Mouse (Mus musculus): ENCODE data around the gene Epop. TPM values are rescaled to one million over a fixed set of nuclear protein-coding genes. Genes with fewer than 3 reads are reported as not detected.
A peak's percentile ranks its signal among the peaks of the same experiment; 100 is the strongest.

Epop gene
- polyA plus RNA-seq, 1 experiment: 3.3 TPM

DNA sequence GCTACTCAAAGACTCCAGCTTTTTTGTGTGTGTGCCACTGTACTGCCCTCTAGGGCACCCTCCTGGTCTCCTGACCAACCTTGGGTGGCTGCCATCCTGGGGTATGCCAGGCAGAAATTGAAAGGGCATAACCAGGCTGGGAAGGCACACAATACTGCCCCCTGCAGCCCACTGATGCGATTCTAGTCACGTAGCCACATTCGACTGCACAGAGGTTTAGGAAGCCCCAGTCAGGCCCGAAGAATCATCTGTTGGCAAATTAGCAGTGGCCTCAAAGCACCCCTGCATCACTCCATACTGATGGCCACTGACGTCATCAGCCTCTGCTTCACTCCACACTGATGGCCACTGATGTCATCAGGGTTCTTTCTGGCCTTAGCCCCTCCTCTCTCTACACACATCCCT, 10.1 kb downstream of the Epop start:
- Histone ChIP-seq H3K27me3 (ENCODE audit: control insufficient read depth, insufficient read depth, insufficient read length) (peaks cover 21% of the 10 kb centered on the region), H3K36me3 (ENCODE audit: control insufficient read depth, insufficient read depth) (no peaks in the 10 kb centered on the region), H3ac (ENCODE audit: control insufficient read depth, insufficient read length) (no peak overlapping the region), H3K4me3 (no peak overlapping the region), H3K4me2 (ENCODE audit: low read depth) (no peak overlapping the region), H3K79me2 (ENCODE audit: control insufficient read depth, insufficient read depth) (no peaks in the 10 kb centered on the region)
- TF ChIP-seq MYOD1 (IDR thresholded peaks at IDR 0.05; ENCODE audit: control insufficient read depth in 1 of 3, insufficient read length in 2 of 3, low read depth in 2 of 3) (no peak), E2F4 (IDR thresholded peaks at IDR 0.05; ENCODE audit: insufficient read depth) (no peak), POLR2A (IDR thresholded peaks at IDR 0.05; ENCODE audit: insufficient read length, low read depth) (no peak), POLR2AphosphoS2 (IDR thresholded peaks at IDR 0.05; ENCODE audit: insufficient read length, low read depth) (no peak), MYOG (IDR thresholded peaks at IDR 0.05; ENCODE audit: control insufficient read depth in 1 of 3, insufficient read depth in 1 of 3, insufficient read length in 2 of 3, low read depth in 2 of 3) (no peak), MAX (IDR thresholded peaks at IDR 0.05; ENCODE audit: low read depth) (no peak), TCF12 (IDR thresholded peaks at IDR 0.05; ENCODE audit: insufficient read depth, poor library complexity, severe bottlenecking) (no peak), TCF3 (IDR thresholded peaks at IDR 0.05; ENCODE audit: insufficient read length, low read depth) (no peak), CEBPB (IDR thresholded peaks at IDR 0.05; ENCODE audit: insufficient read depth, poor library complexity, severe bottlenecking) (no peak), USF1 (IDR thresholded peaks at IDR 0.05; ENCODE audit: low read depth) (no peak), REST (IDR thresholded peaks at IDR 0.05; ENCODE audit: insufficient read depth, insufficient read length) (no peak), SRF (IDR thresholded peaks at IDR 0.05; ENCODE audit: control insufficient read depth, insufficient read length, low read depth) (no peak)

DNA sequence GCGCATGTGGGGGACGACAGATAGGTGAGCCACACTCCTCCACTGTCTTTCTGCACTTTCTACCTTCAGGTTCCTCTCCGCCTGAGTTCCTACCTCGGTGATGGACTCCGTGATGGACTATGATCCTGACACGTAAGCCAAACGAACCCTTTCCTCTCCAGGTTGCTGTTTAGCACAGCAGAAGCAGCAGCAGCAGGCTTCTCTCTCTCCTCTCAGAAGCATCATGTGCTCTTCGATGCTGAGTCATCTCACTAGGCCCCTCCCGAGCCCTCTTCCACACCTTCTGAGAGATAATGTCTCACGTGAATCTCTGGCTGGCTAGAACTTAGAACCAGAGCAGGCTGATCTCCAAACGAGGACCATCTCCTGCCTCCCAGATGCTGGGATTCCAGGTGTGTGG, 11.1 kb downstream of the Epop start:
- Histone ChIP-seq H3K79me2 (ENCODE audit: control insufficient read depth, insufficient read depth) (no peaks in the 10 kb centered on the region), H3ac (ENCODE audit: control insufficient read depth, insufficient read length) (no peak overlapping the region), H3K36me3 (ENCODE audit: control insufficient read depth, insufficient read depth) (no peaks in the 10 kb centered on the region), H3K4me2 (ENCODE audit: low read depth) (no peak overlapping the region), H3K4me3 (no peak overlapping the region), H3K27me3 (ENCODE audit: control insufficient read depth, insufficient read depth, insufficient read length) (peaks cover 22% of the 10 kb centered on the region)
- TF ChIP-seq MYOG (IDR thresholded peaks at IDR 0.05; ENCODE audit: control insufficient read depth in 1 of 3, insufficient read depth in 1 of 3, insufficient read length in 2 of 3, low read depth in 2 of 3): no peak
- TF ChIP-seq TCF3 (IDR thresholded peaks at IDR 0.05; ENCODE audit: insufficient read length, low read depth): no peak
- no peak for TF ChIP-seq TCF12 (IDR thresholded peaks at IDR 0.05; ENCODE audit: insufficient read depth, poor library complexity, severe bottlenecking)
- TF ChIP-seq POLR2A (IDR thresholded peaks at IDR 0.05; ENCODE audit: insufficient read length, low read depth): no peak
- TF ChIP-seq CEBPB (IDR thresholded peaks at IDR 0.05; ENCODE audit: insufficient read depth, poor library complexity, severe bottlenecking): no peak
- TF ChIP-seq MYOD1 (IDR thresholded peaks at IDR 0.05; ENCODE audit: control insufficient read depth in 1 of 3, insufficient read length in 2 of 3, low read depth in 2 of 3): no peak
- TF ChIP-seq REST (IDR thresholded peaks at IDR 0.05; ENCODE audit: insufficient read depth, insufficient read length): no peak
- no peak for TF ChIP-seq SRF (IDR thresholded peaks at IDR 0.05; ENCODE audit: control insufficient read depth, insufficient read length, low read depth)
- TF ChIP-seq E2F4 (IDR thresholded peaks at IDR 0.05; ENCODE audit: insufficient read depth): no peak
- no peak for TF ChIP-seq POLR2AphosphoS2 (IDR thresholded peaks at IDR 0.05; ENCODE audit: insufficient read length, low read depth)
- TF ChIP-seq MAX (IDR thresholded peaks at IDR 0.05; ENCODE audit: low read depth): no peak
- no peak for TF ChIP-seq USF1 (IDR thresholded peaks at IDR 0.05; ENCODE audit: low read depth)

DNA sequence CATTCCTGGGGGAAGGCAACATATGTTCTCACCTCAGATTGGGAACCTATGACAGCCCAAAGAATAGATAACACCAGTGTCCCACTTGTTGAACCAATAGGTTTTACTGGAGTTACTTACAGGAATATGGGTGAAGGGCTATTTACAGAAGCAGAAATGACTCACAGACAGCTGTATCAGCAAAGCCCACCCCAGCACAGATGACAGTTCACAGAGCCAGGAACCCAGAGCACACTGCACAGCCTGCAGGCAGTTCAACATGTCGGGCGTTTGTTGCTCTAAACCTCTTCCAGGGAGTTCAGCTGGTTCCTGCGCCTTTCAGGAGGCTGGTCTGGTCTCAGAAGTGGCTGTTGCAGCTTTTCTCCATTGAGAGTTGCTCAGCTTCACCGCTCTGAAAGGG, 14.2 kb downstream of the Epop start:
- no peak overlapping the region for H3K4me3 ChIP-seq
- peaks cover 52% of the 10 kb centered on the region for H3K27me3 ChIP-seq (ENCODE audit: control insufficient read depth, insufficient read depth, insufficient read length)
- no peak overlapping the region for H3ac ChIP-seq (ENCODE audit: control insufficient read depth, insufficient read length)
- no peaks in the 10 kb centered on the region for H3K79me2 ChIP-seq (ENCODE audit: control insufficient read depth, insufficient read depth)
- TF ChIP-seq MAX (IDR thresholded peaks at IDR 0.05; ENCODE audit: low read depth): no peak
- TF ChIP-seq POLR2A (IDR thresholded peaks at IDR 0.05; ENCODE audit: insufficient read length, low read depth): no peak
- no peak for TF ChIP-seq CEBPB (IDR thresholded peaks at IDR 0.05; ENCODE audit: insufficient read depth, poor library complexity, severe bottlenecking)
- no peak for TF ChIP-seq TCF3 (IDR thresholded peaks at IDR 0.05; ENCODE audit: insufficient read length, low read depth)
- no peak for TF ChIP-seq POLR2AphosphoS2 (IDR thresholded peaks at IDR 0.05; ENCODE audit: insufficient read length, low read depth)
- no peak for TF ChIP-seq SRF (IDR thresholded peaks at IDR 0.05; ENCODE audit: control insufficient read depth, insufficient read length, low read depth)
- TF ChIP-seq MYOG (IDR thresholded peaks at IDR 0.05; ENCODE audit: control insufficient read depth in 1 of 3, insufficient read depth in 1 of 3, insufficient read length in 2 of 3, low read depth in 2 of 3): peak in 1 of 3 experiments; percentile 60
- TF ChIP-seq REST (IDR thresholded peaks at IDR 0.05; ENCODE audit: insufficient read depth, insufficient read length): no peak
- TF ChIP-seq MYOD1 (IDR thresholded peaks at IDR 0.05; ENCODE audit: control insufficient read depth in 1 of 3, insufficient read length in 2 of 3, low read depth in 2 of 3): peak in 1 of 3 experiments; percentile 63
- TF ChIP-seq TCF12 (IDR thresholded peaks at IDR 0.05; ENCODE audit: insufficient read depth, poor library complexity, severe bottlenecking): no peak
- TF ChIP-seq USF1 (IDR thresholded peaks at IDR 0.05; ENCODE audit: low read depth): no peak
- no peak for TF ChIP-seq E2F4 (IDR thresholded peaks at IDR 0.05; ENCODE audit: insufficient read depth)
- no peaks in the 10 kb centered on the region for H3K36me3 ChIP-seq (ENCODE audit: control insufficient read depth, insufficient read depth)
- H3K4me2 ChIP-seq (ENCODE audit: low read depth): no peak overlapping the region

DNA sequence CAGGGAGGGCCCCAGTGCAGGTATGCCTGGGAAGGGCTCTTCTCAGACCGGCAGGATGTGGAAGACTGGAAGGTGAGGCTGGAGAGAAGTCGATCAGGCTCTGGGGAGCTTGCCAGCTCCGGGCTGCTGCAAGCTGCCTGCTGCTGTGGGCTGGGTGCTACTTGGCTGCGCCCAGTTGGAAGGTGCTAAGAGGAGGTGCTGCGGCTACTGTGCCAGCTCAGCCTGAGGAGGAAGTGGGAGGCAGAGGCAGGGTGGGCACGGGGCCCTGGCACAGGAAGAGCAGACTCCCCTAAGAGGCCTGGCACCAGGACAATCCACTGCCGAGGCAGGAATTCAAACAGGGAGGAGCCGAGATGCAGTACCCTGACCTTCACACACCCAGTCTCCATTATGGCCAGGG, 18.4 kb downstream of the Epop start:
- Histone ChIP-seq H3K79me2 (ENCODE audit: control insufficient read depth, insufficient read depth) (no peaks in the 10 kb centered on the region), H3ac (ENCODE audit: control insufficient read depth, insufficient read length) (no peak overlapping the region), H3K4me2 (ENCODE audit: low read depth) (no peak overlapping the region), H3K36me3 (ENCODE audit: control insufficient read depth, insufficient read depth) (no peaks in the 10 kb centered on the region), H3K27me3 (ENCODE audit: control insufficient read depth, insufficient read depth, insufficient read length) (peaks cover 61% of the 10 kb centered on the region), H3K4me3 (no peak overlapping the region)
- TF ChIP-seq MYOD1 (IDR thresholded peaks at IDR 0.05; ENCODE audit: control insufficient read depth in 1 of 3, insufficient read length in 2 of 3, low read depth in 2 of 3) (no peak), REST (IDR thresholded peaks at IDR 0.05; ENCODE audit: insufficient read depth, insufficient read length) (no peak), E2F4 (IDR thresholded peaks at IDR 0.05; ENCODE audit: insufficient read depth) (no peak), POLR2AphosphoS2 (IDR thresholded peaks at IDR 0.05; ENCODE audit: insufficient read length, low read depth) (no peak), TCF3 (IDR thresholded peaks at IDR 0.05; ENCODE audit: insufficient read length, low read depth) (no peak), MAX (IDR thresholded peaks at IDR 0.05; ENCODE audit: low read depth) (no peak), CEBPB (IDR thresholded peaks at IDR 0.05; ENCODE audit: insufficient read depth, poor library complexity, severe bottlenecking) (no peak), SRF (IDR thresholded peaks at IDR 0.05; ENCODE audit: control insufficient read depth, insufficient read length, low read depth) (no peak), MYOG (IDR thresholded peaks at IDR 0.05; ENCODE audit: control insufficient read depth in 1 of 3, insufficient read depth in 1 of 3, insufficient read length in 2 of 3, low read depth in 2 of 3) (no peak), TCF12 (IDR thresholded peaks at IDR 0.05; ENCODE audit: insufficient read depth, poor library complexity, severe bottlenecking) (no peak)
